Comparison of ENCODE assay signal across 8 mouse cellular contexts in genomic region chr1:160351880-160352234, GRCm38 (mm10).
DNase-seq lines count a peak whose midpoint lies in the region; ATAC-seq and TF ChIP-seq lines count a peak whose summit lies in the region.

No protein-coding gene starts in this region.

- no peak for TF ChIP-seq CTCF in lung, adult 2 months (IDR thresholded peaks at IDR 0.05; ENCODE audit: insufficient read depth, low read length)
- no peak for TF ChIP-seq CTCF in cortical plate, adult 2 months (IDR thresholded peaks at IDR 0.05; ENCODE audit: extremely low read depth, insufficient read depth, low read length)
- TF ChIP-seq CTCF in stomach, postnatal 0 days (IDR thresholded peaks at IDR 0.05; ENCODE audit: low read depth): peak; percentile 39

- intact Hi-C loops in left cerebral cortex, postnatal 36 days (cut with DNase I): no loop called here

- WGBS in lung, adult 2 months: 5% methylated on average over 10 of the region's 10 CpGs
- under 1% methylated on average over 10 of the region's 10 CpGs for WGBS in midbrain, embryonic 12.5 days
- under 1% methylated on average over 10 of the region's 10 CpGs for WGBS in stomach, postnatal 0 days

- peak overlapping the region; percentile 14 for H3K4me3 ChIP-seq in lung, adult 2 months (replicated peaks; ENCODE audit: extremely low read depth, low read depth, low read length)
- H3K4me3 ChIP-seq in cortical plate, adult 2 months (ENCODE audit: insufficient read depth, low read length): peak overlapping the region; percentile 92
- peak overlapping the region; percentile 43 for H3K4me3 ChIP-seq in midbrain, embryonic 12.5 days
- peak overlapping the region; percentile 27 for H3K4me3 ChIP-seq in stomach, postnatal 0 days (ENCODE audit: low read depth, low read length)

- H3K36me3 ChIP-seq in midbrain, embryonic 12.5 days: no peaks in the 10 kb centered on the region
- no peaks in the 10 kb centered on the region for H3K36me3 ChIP-seq in stomach, postnatal 0 days (ENCODE audit: control insufficient read depth, insufficient read depth, low read length)

- no peak for TF ChIP-seq POLR2A in lung, adult 2 months (IDR thresholded peaks at IDR 0.05; ENCODE audit: borderline replicate concordance, extremely low read depth, low read depth, low read length)
- peak; percentile 87 for TF ChIP-seq POLR2A in cortical plate, adult 2 months (IDR thresholded peaks at IDR 0.05; ENCODE audit: extremely low read depth, insufficient read depth, low read length)

- peak overlapping the region; percentile 56 for H3K9ac ChIP-seq in midbrain, embryonic 12.5 days (replicated peaks)
- H3K9ac ChIP-seq in stomach, postnatal 0 days (ENCODE audit: low read length): peak overlapping the region; percentile 27; the same call in 1 of the 2 replicates

- no peaks in the 10 kb centered on the region for H3K27me3 ChIP-seq in midbrain, embryonic 12.5 days
- no peaks in the 10 kb centered on the region for H3K27me3 ChIP-seq in stomach, postnatal 0 days (ENCODE audit: control insufficient read depth, insufficient read depth, low read length)

- H3K9me3 ChIP-seq in midbrain, embryonic 12.5 days: no peaks in the 10 kb centered on the region
- H3K9me3 ChIP-seq in stomach, postnatal 0 days (ENCODE audit: control insufficient read depth, low read length): no peaks in the 10 kb centered on the region

- ATAC-seq in midbrain, embryonic 12.5 days (ENCODE audit: low FRiP score, low read depth): peak; percentile 96
- ATAC-seq in stomach, postnatal 0 days (ENCODE audit: low FRiP score, low TSS enrichment): no peak

- H3K4me2 ChIP-seq in midbrain, embryonic 12.5 days (replicated peaks): peak overlapping the region; percentile 61
- peak overlapping the region; percentile 52 for H3K4me2 ChIP-seq in stomach, postnatal 0 days (replicated peaks; ENCODE audit: low read depth)

- TF ChIP-seq EP300 in stomach, postnatal 0 days (optimal IDR thresholded peaks at IDR 0.05): no peak

- DNase-seq in lung, adult 2 months: peak; percentile 6
- no peak for DNase-seq in lung, postnatal 25 days (ENCODE audit: low spot score)
- DNase-seq in gastrocnemius, postnatal 25 days: peak; percentile 7
- DNase-seq in kidney, adult 11 months: peak; percentile 7
- peak; percentile 79 to 80 for DNase-seq in left cerebral cortex, postnatal 36 days (ENCODE audit: low spot score in 2 of 2)
- DNase-seq in stomach, postnatal 0 days (ENCODE audit: low spot score): peak; percentile 40

- H3K4me1 ChIP-seq in lung, adult 2 months (ENCODE audit: control insufficient read depth, insufficient read depth, low read length): peaks cover 3% of the 10 kb centered on the region
- H3K4me1 ChIP-seq in cortical plate, adult 2 months (ENCODE audit: control insufficient read depth, insufficient read depth, low read length): peaks cover 2% of the 10 kb centered on the region; the same call in 1 of the 2 replicates
- H3K4me1 ChIP-seq in midbrain, embryonic 12.5 days: peaks cover 15% of the 10 kb centered on the region
- H3K4me1 ChIP-seq in stomach, postnatal 0 days (replicated peaks; ENCODE audit: control insufficient read depth, insufficient read depth): no peaks in the 10 kb centered on the region

- peak overlapping the region; percentile 15 for H3K27ac ChIP-seq in cortical plate, adult 2 months (ENCODE audit: insufficient read depth, low read length)
- H3K27ac ChIP-seq in midbrain, embryonic 12.5 days (replicated peaks): peak overlapping the region; percentile 86
- no peak overlapping the region for H3K27ac ChIP-seq in stomach, postnatal 0 days (replicated peaks)

Comparison
In these comparisons a context has a peak if more than half of its experiments do, and no peak if none do; other contexts are left out.
1. H3K4me3 ChIP-seq: peak in every context shown above with its lines; median percentile 92 in cortical plate, adult 2 months; 43 in midbrain, embryonic 12.5 days; 27 in stomach, postnatal 0 days; 14 in lung, adult 2 months.